21 mouse cellular contexts compared by ENCODE assay signal in genomic region chr14:106022806-106023205, GRCm38 (mm10).
"Had no signal": no experiment of that assay in that cellular context is flagged by ENCODE, and none has a peak within 500 bp of the region (broad histone marks: within the 10 kb centered on the region; RNA-seq: fewer than 3 reads in every experiment).

No protein-coding gene starts in this region.

- H3K4me3 ChIP-seq: intestine, embryonic 15.5 days; kidney, embryonic 15.5 days; limb, embryonic 12.5 days; limb, embryonic 15.5 days; liver, embryonic 12.5 days; liver, embryonic 15.5 days; megakaryocyte, embryonic 14.5 days; midbrain, embryonic 10.5 days; neural tube, embryonic 13.5 days; stomach, embryonic 15.5 days had no signal

- H3K4me1 ChIP-seq: intestine, embryonic 15.5 days; kidney, embryonic 15.5 days; limb, embryonic 15.5 days; liver, embryonic 12.5 days; liver, embryonic 15.5 days; megakaryocyte, embryonic 14.5 days; midbrain, embryonic 10.5 days; neural tube, embryonic 13.5 days; stomach, embryonic 15.5 days had no signal

- H3K4me2 ChIP-seq: intestine, embryonic 15.5 days; kidney, embryonic 15.5 days; limb, embryonic 12.5 days; limb, embryonic 15.5 days; liver, embryonic 12.5 days; liver, embryonic 15.5 days; neural tube, embryonic 13.5 days; stomach, embryonic 15.5 days had no signal

- H3K27ac ChIP-seq: intestine, embryonic 15.5 days; kidney, embryonic 15.5 days; limb, embryonic 12.5 days; limb, embryonic 15.5 days; liver, embryonic 12.5 days; liver, embryonic 15.5 days; midbrain, embryonic 10.5 days; neural tube, embryonic 13.5 days; stomach, embryonic 15.5 days had no signal

- H3K27me3 ChIP-seq: intestine, embryonic 15.5 days; kidney, embryonic 15.5 days; limb, embryonic 12.5 days; limb, embryonic 15.5 days; liver, embryonic 12.5 days; liver, embryonic 15.5 days; megakaryocyte, embryonic 14.5 days; neural tube, embryonic 13.5 days; stomach, embryonic 15.5 days had no signal

- DNase-seq: kidney, adult 11 months; kidney, adult 8-10 months; kidney, postnatal 14 days; kidney, postnatal 4 days; left cerebral cortex, postnatal 4 days; lung, adult 2 months; lung, postnatal 14 days; lung, postnatal 4 days; midbrain, embryonic 14.5 days; right cerebral cortex, postnatal 4 days; thymus, postnatal 25 days had no signal

- H3K9me3 ChIP-seq: intestine, embryonic 15.5 days; kidney, embryonic 15.5 days; limb, embryonic 12.5 days; limb, embryonic 15.5 days; liver, embryonic 12.5 days; liver, embryonic 15.5 days; midbrain, embryonic 10.5 days; neural tube, embryonic 13.5 days; stomach, embryonic 15.5 days had no signal

- H3K36me3 ChIP-seq: intestine, embryonic 15.5 days; kidney, embryonic 15.5 days; limb, embryonic 12.5 days; limb, embryonic 15.5 days; liver, embryonic 12.5 days; liver, embryonic 15.5 days; midbrain, embryonic 10.5 days; neural tube, embryonic 13.5 days; stomach, embryonic 15.5 days had no signal

- ATAC-seq: intestine, embryonic 15.5 days; liver, embryonic 12.5 days had no signal

- H3K9ac ChIP-seq: intestine, embryonic 15.5 days; kidney, embryonic 15.5 days; limb, embryonic 12.5 days; limb, embryonic 15.5 days; liver, embryonic 12.5 days; liver, embryonic 15.5 days; neural tube, embryonic 13.5 days; stomach, embryonic 15.5 days had no signal
